8 mouse cellular contexts compared by ENCODE assay signal in genomic region chr17:46428761-46429414, GRCm38 (mm10). TPM values are rescaled to one million over a fixed set of nuclear protein-coding genes. Genes with fewer than 3 reads are reported as not detected.
DNase-seq lines count a peak whose midpoint lies in the region; ATAC-seq lines count a peak whose summit lies in the region.

Gene Crip3, plus strand, starts transcription at chr17:46428926.

- no peak within 1 kb of the TSS for H3K27ac ChIP-seq in neural tube, embryonic 11.5 days (ENCODE audit: low read depth, low read length)
- no peak within 1 kb of the TSS for H3K27ac ChIP-seq in forebrain, embryonic 10.5 days
- H3K27ac ChIP-seq in stomach, embryonic 16.5 days (ENCODE audit: low read length): no peak within 1 kb of the TSS

- peak within 1 kb of the TSS; percentile 8; the same call in 1 of the 2 replicates for H3K4me2 ChIP-seq in neural tube, embryonic 11.5 days (ENCODE audit: low read depth)
- H3K4me2 ChIP-seq in stomach, embryonic 16.5 days (ENCODE audit: low read depth, low read length): peak within 1 kb of the TSS; percentile 44

- H3K4me1 ChIP-seq in neural tube, embryonic 11.5 days (ENCODE audit: control insufficient read depth, insufficient read depth, low read length): 0 out of 2 replicates have a peak, but pooled peaks cover 2% of the 10 kb centered on the region
- H3K4me1 ChIP-seq in forebrain, embryonic 10.5 days: peaks cover 19% of the 10 kb centered on the region
- H3K4me1 ChIP-seq in stomach, embryonic 16.5 days (ENCODE audit: control insufficient read depth, insufficient read depth, low read length): peaks cover 2% of the 10 kb centered on the region; the same call in 1 of the 2 replicates

- no peak within 1 kb of the TSS for H3K9ac ChIP-seq in neural tube, embryonic 11.5 days (ENCODE audit: low read length)
- peak within 1 kb of the TSS; percentile 9; the same call in 1 of the 2 replicates for H3K9ac ChIP-seq in stomach, embryonic 16.5 days (ENCODE audit: low read length)

- ATAC-seq in neural tube, embryonic 11.5 days (ENCODE audit: insufficient read depth, low FRiP score, low TSS enrichment): no peak
- ATAC-seq in stomach, embryonic 16.5 days (ENCODE audit: insufficient read depth, low FRiP score): peak; percentile 39; the same call in 1 of the 2 replicates
- ATAC-seq in erythroblast, adult 5-6 weeks (replicated peaks; ENCODE audit: low FRiP score, poor library complexity, severe bottlenecking): no peak

- no peaks in the 10 kb centered on the region for H3K36me3 ChIP-seq in neural tube, embryonic 11.5 days (ENCODE audit: control insufficient read depth, insufficient read depth, low read length)
- no peaks in the 10 kb centered on the region for H3K36me3 ChIP-seq in forebrain, embryonic 10.5 days (replicated peaks)
- H3K36me3 ChIP-seq in stomach, embryonic 16.5 days (ENCODE audit: control insufficient read depth, insufficient read depth, low read length): no peaks in the 10 kb centered on the region

- no peaks in the 10 kb centered on the region for H3K27me3 ChIP-seq in neural tube, embryonic 11.5 days (ENCODE audit: control insufficient read depth, insufficient read depth, low read length)
- H3K27me3 ChIP-seq in forebrain, embryonic 10.5 days (ENCODE audit: poor library complexity, severe bottlenecking): peaks cover 31% of the 10 kb centered on the region
- H3K27me3 ChIP-seq in stomach, embryonic 16.5 days (ENCODE audit: control insufficient read depth, insufficient read depth, low read length): no peaks in the 10 kb centered on the region

- no peak within 1 kb of the TSS for H3K4me3 ChIP-seq in neural tube, embryonic 11.5 days (ENCODE audit: low read depth, low read length)
- H3K4me3 ChIP-seq in forebrain, embryonic 10.5 days: peak within 1 kb of the TSS; percentile 44
- H3K4me3 ChIP-seq in stomach, embryonic 16.5 days (replicated peaks; ENCODE audit: low read length): peak within 1 kb of the TSS; percentile 19; the same call in 1 of the 2 replicates

- 11% methylated on average over 14 of the region's 18 CpGs for WGBS in neural tube, embryonic 11.5 days
- 8% methylated on average over 18 of the region's 18 CpGs for WGBS in forebrain, embryonic 10.5 days
- WGBS in stomach, embryonic 16.5 days: 15% methylated on average over 18 of the region's 18 CpGs

- peak; percentile 29 for DNase-seq in neural tube, embryonic 11.5 days (ENCODE audit: low spot score)
- DNase-seq in neural tube, embryonic 10.5 days (ENCODE audit: extremely low spot score, low spot score): no peak
- no peak for DNase-seq in forebrain, embryonic 10.5 days (ENCODE audit: extremely low spot score, low spot score)
- DNase-seq in liver: peak; percentile 32
- no peak for DNase-seq in thymus, postnatal 25 days
- no peak for DNase-seq in thymus, postnatal 4 days

- no peaks in the 10 kb centered on the region for H3K9me3 ChIP-seq in neural tube, embryonic 11.5 days (ENCODE audit: control insufficient read depth, low read length)
- no peaks in the 10 kb centered on the region for H3K9me3 ChIP-seq in forebrain, embryonic 10.5 days
- H3K9me3 ChIP-seq in stomach, embryonic 16.5 days (replicated peaks; ENCODE audit: control insufficient read depth, low read length): no peaks in the 10 kb centered on the region

RNA-seq across cellular contexts. Expression of gene Crip3, which starts in this region (rescaled TPM):
- 0.24 and 0.74 TPM in 2 replicates for polyA plus RNA-seq in neural tube, embryonic 11.5 days (2014; fragmentation: Nextera tagmentation; extraction: Ambion mirVana)
- 0.76 TPM in 1 of 2 replicates, not detected in the other for polyA plus RNA-seq in forebrain, embryonic 10.5 days (2016; fragmentation: Nextera tagmentation; extraction: Ambion mirVana)
- 1.5 and 1.8 TPM in 2 replicates for polyA plus RNA-seq in stomach, embryonic 16.5 days (2015; fragmentation: Nextera tagmentation; extraction: Ambion mirVana)
- total RNA-seq in erythroblast, adult 5-6 weeks (2015; ENCODE audit: low replicate concordance): not detected in 2 replicates
- not detected in 2 replicates for total RNA-seq in erythroblast, adult 5-6 weeks (2017; ENCODE audit: low replicate concordance)

Comparison
In these comparisons a context has a peak if more than half of its experiments do, and no peak if none do; other contexts are left out.
1. Peak in DNase-seq and H3K4me2 ChIP-seq in neural tube, embryonic 11.5 days; RNA of the gene not detected or under 1 TPM.